Mouse (Mus musculus) neural tube, embryonic 15.5 days (tissue): ENCODE data around the gene Cyren. TPM values are rescaled to one million over a fixed set of nuclear protein-coding genes. Genes with fewer than 3 reads are reported as not detected.
A peak's percentile ranks its signal among the peaks of the same experiment; 100 is the strongest.

Experiments used
- ATAC-seq: fragments of 200-750 bp; cut with Nextera tagmentation; 2 replicates; pipeline ENCODE4 v1.8.0; 2017; ENCODE audit warnings: mild to moderate bottlenecking, moderate TSS enrichment, moderate library complexity; ENCODE audit not compliant: low FRiP score
- H3K27ac ChIP-seq: fragments of 300-500 bp; sonication (generic); replicated peaks from 2 replicates; pipeline ENCODE4 v1.5.1; 2015; ENCODE audit warnings: mild to moderate bottlenecking, inconsistent platforms
- H3K27me3 ChIP-seq: fragments of 300-500 bp; sonication (generic); replicated peaks from 2 replicates; pipeline ENCODE4 v1.6.1; 2015; ENCODE audit warnings: inconsistent platforms
- H3K36me3 ChIP-seq: fragments of 300-500 bp; sonication (generic); 2 replicates; pipeline ENCODE4 v1.6.1; 2015; ENCODE audit warnings: inconsistent platforms
- H3K4me1 ChIP-seq: fragments of 300-500 bp; sonication (generic); 2 replicates; pipeline ENCODE4 v1.6.1; 2015; ENCODE audit warnings: inconsistent platforms
- H3K4me2 ChIP-seq: fragments of 300-500 bp; sonication (generic); 2 replicates; pipeline ENCODE4 v1.6.1; 2015; ENCODE audit warnings: inconsistent platforms, mild to moderate bottlenecking, moderate library complexity
- H3K4me3 ChIP-seq: fragments of 300-500 bp; sonication (generic); replicated peaks from 2 replicates; pipeline ENCODE4 v1.5.1; 2015; ENCODE audit warnings: mild to moderate bottlenecking, inconsistent platforms
- H3K9ac ChIP-seq: fragments of 300-500 bp; sonication (generic); replicated peaks from 2 replicates; pipeline ENCODE4 v1.6.1; 2015; ENCODE audit warnings: mild to moderate bottlenecking, inconsistent platforms
- H3K9me3 ChIP-seq: fragments of 300-500 bp; sonication (generic); replicated peaks from 2 replicates; pipeline ENCODE4 v1.6.1; 2016; ENCODE audit warnings: inconsistent platforms
- WGBS: fragments of 180-500 bp; shearing (Covaris S2); methylation state at CpG from one replicate; pipeline ENCODE4 v1.1.7; 2015; ENCODE audit warnings: mixed read lengths; 5-methylcytosine and 5-hydroxymethylcytosine counted together
- polyA plus RNA-seq: library from polyadenylated mRNA; unstranded; fragments of >200 nt; fragmentation: Nextera tagmentation; extraction: Ambion mirVana; gene quantifications from 2 replicates; pipeline ENCODE4 v1.2.1, GENCODE M21; 2015

Gene Cyren
- polyA plus RNA-seq, 1 experiment from 2014 or later: 8.8 TPM

DNA sequence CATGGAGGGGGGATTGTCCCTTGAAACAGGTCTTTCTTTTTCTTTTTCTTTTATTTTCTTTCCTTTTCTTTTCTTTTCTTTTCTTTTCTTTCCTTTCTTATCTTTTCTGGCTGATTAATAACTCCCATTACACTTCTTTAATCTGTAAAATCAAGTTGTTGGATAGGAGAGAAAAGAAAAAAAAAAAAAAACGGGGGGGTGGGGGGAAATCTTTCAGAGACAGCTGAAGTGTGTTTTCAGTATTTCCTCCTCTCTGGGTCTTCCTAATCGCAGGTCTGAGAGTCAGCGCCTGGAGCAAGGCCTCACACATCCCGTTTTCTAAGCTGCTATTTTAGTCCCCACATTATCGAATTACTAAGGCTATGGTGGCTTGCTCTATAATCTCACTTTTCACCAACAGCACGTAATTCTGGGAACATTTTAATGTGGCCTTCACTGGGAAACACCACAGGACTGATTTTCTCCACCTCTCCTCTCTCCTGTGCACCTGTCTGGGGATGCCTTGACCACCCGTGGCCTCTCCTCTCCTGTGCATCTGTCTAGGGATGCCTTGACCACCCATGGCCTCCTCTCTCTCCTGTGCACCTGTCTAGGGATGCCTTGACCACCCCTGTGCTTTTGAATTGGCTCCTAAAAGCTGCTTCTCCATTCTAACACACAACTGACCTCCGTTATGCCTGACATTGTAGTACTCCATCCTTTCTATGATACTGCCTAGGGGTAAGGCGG, 13.9 kb downstream of the Cyren start:
- Histone ChIP-seq H3K36me3 (no peaks in the 10 kb centered on the region), H3K27ac (no peak overlapping the region), H3K27me3 (no peaks in the 10 kb centered on the region), H3K4me1 (no peaks in the 10 kb centered on the region), H3K9me3 (no peaks in the 10 kb centered on the region), H3K9ac (no peak overlapping the region), H3K4me3 (no peak overlapping the region), H3K4me2 (no peak overlapping the region)
- WGBS: 80% methylated on average over 9 of the region's 9 CpGs
- ATAC-seq: no peak

DNA sequence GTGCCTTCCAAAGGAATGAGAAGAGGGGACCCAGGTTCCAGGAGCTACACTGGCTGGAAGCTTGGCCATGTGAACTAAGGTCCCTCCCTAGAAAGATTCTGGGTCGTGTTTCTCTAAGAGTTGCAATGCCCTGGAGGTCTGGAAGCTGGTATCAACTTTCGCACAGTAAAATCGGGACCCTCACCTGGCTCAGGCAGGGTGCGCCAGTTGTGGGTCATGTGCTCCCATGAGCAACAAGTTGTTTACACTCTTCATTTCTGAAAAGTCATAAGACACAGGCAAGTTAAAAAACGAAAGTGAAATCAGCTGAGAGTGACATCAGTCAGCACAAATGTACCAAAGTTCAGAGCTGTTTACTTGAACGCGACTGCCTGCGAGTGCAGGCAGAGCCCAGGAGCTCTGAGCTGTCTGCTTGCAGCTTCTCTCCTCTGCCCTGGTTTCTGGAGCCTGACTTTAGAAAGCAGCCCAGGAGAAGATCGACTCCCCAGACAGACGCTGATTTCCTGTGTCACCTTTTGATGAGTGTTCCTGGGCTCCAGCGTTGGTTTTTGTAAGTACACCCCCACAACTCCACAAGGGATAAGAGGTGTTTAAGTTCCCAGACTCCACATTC, 15.0 kb downstream of the Cyren start, which contains the start of gene Tmem140:
Tmem140 (plus strand) TSS at position 356 of the 613 bp plus-strand sequence.
- Histone ChIP-seq H3K9ac (no peak within 1 kb of the TSS), H3K9me3 (no peaks in the 10 kb centered on the region), H3K27ac (no peak within 1 kb of the TSS), H3K4me1 (no peaks in the 10 kb centered on the region), H3K4me2 (peak within 1 kb of the TSS; percentile 19), H3K27me3 (no peaks in the 10 kb centered on the region), H3K36me3 (no peaks in the 10 kb centered on the region), H3K4me3 (no peak within 1 kb of the TSS)
- no peak for ATAC-seq
- 67% methylated on average over 11 of the region's 11 CpGs for WGBS

DNA sequence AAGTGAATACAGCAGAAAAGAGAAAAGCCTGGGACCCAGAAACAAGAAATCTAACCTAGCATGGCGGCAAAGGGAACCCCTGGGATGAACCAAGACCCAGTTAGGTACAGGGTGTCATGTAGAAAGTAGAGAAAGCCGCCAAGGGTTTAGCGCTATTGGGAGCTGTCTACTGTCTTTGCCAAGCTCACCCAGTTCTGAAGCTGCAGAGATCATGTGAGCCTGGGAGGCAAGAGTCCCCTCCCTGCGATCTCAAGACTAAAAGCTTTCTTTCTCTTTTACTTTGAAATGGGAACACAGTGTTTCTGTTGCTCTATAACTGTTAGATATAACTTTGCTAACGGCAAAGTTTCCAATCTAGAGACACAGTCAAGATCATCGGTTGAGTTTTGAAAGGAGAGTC, 15.5 kb downstream of the Cyren start:
- Histone ChIP-seq H3K4me3 (no peak overlapping the region), H3K27ac (no peak overlapping the region), H3K4me2 (no peak overlapping the region), H3K36me3 (no peaks in the 10 kb centered on the region), H3K27me3 (no peaks in the 10 kb centered on the region), H3K9ac (no peak overlapping the region), H3K9me3 (no peaks in the 10 kb centered on the region), H3K4me1 (no peaks in the 10 kb centered on the region)
- WGBS: 95% methylated on average over 6 of the region's 6 CpGs
- ATAC-seq: no peak

DNA sequence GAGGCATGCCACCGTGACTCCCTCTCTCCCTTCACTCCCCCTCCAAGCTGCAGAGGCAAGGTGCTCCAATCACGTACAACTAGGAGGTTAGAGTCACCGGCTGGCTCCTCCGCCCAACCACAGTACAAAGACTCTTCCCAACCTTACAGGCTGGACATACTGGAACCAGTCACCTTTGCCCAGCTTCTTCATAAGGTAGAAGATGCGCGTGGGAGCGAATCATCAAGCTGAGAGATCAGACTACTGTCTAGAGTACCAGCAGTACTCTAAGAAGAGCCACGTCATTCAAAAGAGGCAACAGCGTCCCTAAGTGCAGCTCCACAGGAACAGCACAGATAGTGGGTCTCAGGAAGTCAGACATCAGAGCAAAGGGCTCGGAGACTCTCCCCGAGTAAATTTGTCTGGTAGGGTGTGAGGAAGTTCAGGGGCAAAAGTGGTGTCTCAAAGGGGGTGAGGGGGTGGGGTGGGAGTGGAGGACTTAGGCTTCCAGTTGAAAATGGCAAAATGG, 16.3 kb downstream of the Cyren start:
- ATAC-seq: no peak
- 93% methylated on average over 11 of the region's 11 CpGs for WGBS
- Histone ChIP-seq H3K27ac (no peak overlapping the region), H3K27me3 (no peaks in the 10 kb centered on the region), H3K4me1 (no peaks in the 10 kb centered on the region), H3K4me2 (no peak overlapping the region), H3K36me3 (no peaks in the 10 kb centered on the region), H3K9ac (no peak overlapping the region), H3K9me3 (no peaks in the 10 kb centered on the region), H3K4me3 (no peak overlapping the region)

DNA sequence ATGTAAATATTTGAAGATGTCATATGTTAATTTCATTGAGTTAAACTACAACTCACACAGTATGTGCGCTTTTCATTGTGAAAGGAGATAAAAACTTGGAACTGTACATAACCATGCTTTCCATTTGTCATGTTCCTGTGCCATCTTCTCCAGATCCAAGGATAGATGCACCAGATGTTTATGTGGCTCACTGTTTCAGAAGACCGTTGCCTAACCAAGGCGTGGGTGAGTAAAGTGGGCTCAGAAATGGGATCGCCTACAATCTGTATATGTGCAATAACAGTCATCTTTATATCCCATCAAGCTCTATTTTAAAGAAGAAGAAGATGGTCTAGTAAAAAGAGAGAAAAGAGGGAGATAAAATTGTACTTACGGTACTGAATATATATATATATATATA, 45.5 kb downstream of the Cyren start:
- H3K27me3 ChIP-seq: no peaks in the 10 kb centered on the region
- H3K4me1 ChIP-seq: no peaks in the 10 kb centered on the region
- no peak overlapping the region for H3K4me3 ChIP-seq
- no peaks in the 10 kb centered on the region for H3K9me3 ChIP-seq
- no peak overlapping the region for H3K27ac ChIP-seq
- WGBS: 94% methylated on average over 5 of the region's 5 CpGs
- no peak overlapping the region for H3K9ac ChIP-seq
- no peak overlapping the region for H3K4me2 ChIP-seq
- ATAC-seq: no peak
- H3K36me3 ChIP-seq: no peaks in the 10 kb centered on the region

DNA sequence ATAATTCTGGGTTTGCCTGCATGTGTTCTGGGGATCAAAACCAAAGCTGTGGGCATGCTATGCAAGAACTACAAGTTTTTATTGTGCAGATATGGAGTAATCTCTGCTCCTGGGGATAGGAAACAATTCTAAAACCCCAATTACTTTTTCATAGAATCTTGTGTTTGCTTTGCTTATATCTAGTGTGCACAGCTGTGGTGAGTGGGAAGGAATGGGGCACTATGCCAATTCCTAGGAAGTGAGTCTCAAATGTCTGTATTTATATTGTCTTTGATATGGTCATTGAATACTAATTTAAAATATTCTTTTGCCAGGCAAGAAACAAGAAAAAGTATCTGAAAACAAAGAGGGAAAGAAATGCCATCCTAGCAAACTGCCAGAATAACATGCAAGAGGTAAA, 53.5 kb downstream of the Cyren start:
- Histone ChIP-seq H3K27me3 (no peaks in the 10 kb centered on the region), H3K36me3 (no peaks in the 10 kb centered on the region), H3K4me1 (no peaks in the 10 kb centered on the region), H3K4me3 (no peak overlapping the region), H3K4me2 (no peak overlapping the region), H3K27ac (no peak overlapping the region), H3K9ac (no peak overlapping the region), H3K9me3 (no peaks in the 10 kb centered on the region)
- no peak for ATAC-seq

Other genes with a start within 250 kb of the Cyren start
- gene Agbl3, start 97.6 kb downstream of the Cyren start, polyA plus RNA-seq: 12.1 and 13.0 TPM in 2 replicates
- 1.1 and 2.6 TPM in 2 replicates for gene Tmem140, start 14.9 kb downstream of the Cyren start, polyA plus RNA-seq
- gene Wdr91, start 32.8 kb upstream of the Cyren start, polyA plus RNA-seq: 13.4 and 15.1 TPM in 2 replicates
- gene Stra8, start 42.1 kb upstream of the Cyren start, polyA plus RNA-seq: not detected in 2 replicates
- gene Slc23a4, start 110.3 kb upstream of the Cyren start, polyA plus RNA-seq: 0.42 and 2.1 TPM in 2 replicates